Mouse (Mus musculus) midbrain, postnatal 0 days (tissue): ENCODE measurements around the gene Ranbp17. TPM values are rescaled to one million over a fixed set of nuclear protein-coding genes. Genes with fewer than 3 reads are reported as not detected.

Source experiments
- ATAC-seq: fragments of 200-750 bp; cut with Nextera tagmentation; 2 replicates; pipeline ENCODE4 v1.8.0; 2017; ENCODE audit warnings: moderate number of reproducible peaks, mild to moderate bottlenecking, moderate TSS enrichment, moderate library complexity; ENCODE audit not compliant: low FRiP score
- DNase-seq: peaks from one replicate; pipeline ENCODE4 v3.0.0-alpha.2; 2015; ENCODE audit warnings: low spot score
- H3K27ac ChIP-seq: fragments of 300-500 bp; sonication (generic); 2 replicates; pipeline ENCODE4 v1.5.1; 2014; ENCODE audit warnings: low read depth, mild to moderate bottlenecking, low read length, mixed read lengths
- H3K27me3 ChIP-seq: fragments of 300-500 bp; sonication (generic); 2 replicates; pipeline ENCODE4 v1.6.1; 2014; ENCODE audit warnings: low read length, control low read depth, mixed read lengths; ENCODE audit not compliant: insufficient read depth
- H3K36me3 ChIP-seq: fragments of 300-500 bp; sonication (generic); 2 replicates; pipeline ENCODE4 v1.6.1; 2014; ENCODE audit warnings: low read length, control low read depth, mixed read lengths; ENCODE audit not compliant: insufficient read depth
- H3K4me1 ChIP-seq: fragments of 300-500 bp; sonication (generic); 2 replicates; pipeline ENCODE4 v1.6.1; 2014; ENCODE audit warnings: mild to moderate bottlenecking, control low read depth, antibody characterized with exemption, low read length, mixed read lengths; ENCODE audit not compliant: insufficient read depth
- H3K4me2 ChIP-seq: fragments of 300-500 bp; sonication (generic); 2 replicates; pipeline ENCODE4 v1.6.1; 2014; ENCODE audit warnings: low read depth, mild to moderate bottlenecking, low read length, mixed read lengths; ENCODE audit not compliant: poor library complexity, severe bottlenecking
- H3K4me3 ChIP-seq: fragments of 300-500 bp; sonication (generic); 2 replicates; pipeline ENCODE4 v1.5.1; 2014; ENCODE audit warnings: low read depth, mild to moderate bottlenecking, low read length, moderate library complexity
- H3K9ac ChIP-seq: fragments of 300-500 bp; sonication (generic); replicated peaks from 2 replicates; pipeline ENCODE4 v1.6.1; 2014; ENCODE audit warnings: mild to moderate bottlenecking, low read length, moderate library complexity, mixed read lengths; ENCODE audit not compliant: poor library complexity, severe bottlenecking
- H3K9me3 ChIP-seq: fragments of 300-500 bp; sonication (generic); 2 replicates; pipeline ENCODE4 v1.6.1; 2016; ENCODE audit warnings: low read length, control low read depth
- CTCF ChIP-seq: IDR thresholded peaks from 2 replicates; pipeline ENCODE4 v1.5.1; 2016; ENCODE audit warnings: antibody characterized with exemption, mild to moderate bottlenecking
- WGBS: fragments of 180-500 bp; shearing (Covaris S2); extraction: QIAGEN DNeasy Blood & Tissue Kit; methylation state at CpG from one replicate; pipeline ENCODE4 v1.1.7; 2014; 5-methylcytosine and 5-hydroxymethylcytosine counted together
- polyA plus RNA-seq: library from polyadenylated mRNA; unstranded; fragments of >200 nt; fragmentation: Nextera tagmentation; extraction: Ambion mirVana; gene quantifications from 2 replicates; pipeline ENCODE4 v1.2.1, GENCODE M21; 2015
- total RNA-seq: library from RNA; depleted of rRNA; stranded (reverse); fragments of >200 nt; gene quantifications from 2 replicates; pipeline ENCODE4 v1.2.3, GENCODE M21; 2014; rRNA removed

The Ranbp17 gene
- total and polyA plus RNA-seq, 2 experiments from 2014 or later: 5.0 to 7.8 TPM

- H3K4me2 ChIP-seq: peak overlapping the region; percentile 72
- TF ChIP-seq CTCF: no peak
- H3K4me3 ChIP-seq: peak overlapping the region; percentile 82
- peak; percentile 85 for DNase-seq
- peak; percentile 84 for ATAC-seq
- H3K9ac ChIP-seq: peak overlapping the region; percentile 93
- H3K27me3 ChIP-seq: no peaks in the 10 kb centered on the region
- H3K4me1 ChIP-seq: no peaks in the 10 kb centered on the region
- WGBS: 2% methylated on average over 51 of the region's 53 CpGs
- H3K27ac ChIP-seq: peak overlapping the region; percentile 88
- no peaks in the 10 kb centered on the region for H3K9me3 ChIP-seq
- H3K36me3 ChIP-seq: peaks cover 9% of the 10 kb centered on the region; the same call in 1 of the 2 replicates
Observed at GRCm38 (mm10) chr11:33162211-33162997, 351.1 kb downstream of the Ranbp17 start.

Other genes with a start within 250 kb of the Ranbp17 start
- gene Gm12117, start 237.0 kb downstream of the Ranbp17 start, total RNA-seq: 0.88 TPM in 1 of 2 replicates, not detected in the other
- gene Gm12117, start 237.0 kb downstream of the Ranbp17 start, polyA plus RNA-seq: not detected in 2 replicates
- 0.16 and 0.19 TPM in 2 replicates for gene Gabrp, start 65.2 kb upstream of the Ranbp17 start, total RNA-seq
- gene Gabrp, start 65.2 kb upstream of the Ranbp17 start, polyA plus RNA-seq: not detected in 2 replicates
- not detected in 2 replicates for gene D130052B06Rik, start 85.6 kb upstream of the Ranbp17 start, total RNA-seq
- not detected in 2 replicates for gene D130052B06Rik, start 85.6 kb upstream of the Ranbp17 start, polyA plus RNA-seq